Mouse (Mus musculus) spleen, postnatal 4 days (tissue): ENCODE results near the gene 2010111I01Rik.

Source experiments
- DNase-seq, 2 experiments: peaks; one replicate each; pipeline ENCODE4 v3.0.0; 2022; ENCODE audit warnings: low spot score in 2 of 2

2010111I01Rik gene

GRCm38 (mm10) chr13:63258671-63259070, 294.0 kb downstream of the 2010111I01Rik start:
- no peak for DNase-seq

DNA sequence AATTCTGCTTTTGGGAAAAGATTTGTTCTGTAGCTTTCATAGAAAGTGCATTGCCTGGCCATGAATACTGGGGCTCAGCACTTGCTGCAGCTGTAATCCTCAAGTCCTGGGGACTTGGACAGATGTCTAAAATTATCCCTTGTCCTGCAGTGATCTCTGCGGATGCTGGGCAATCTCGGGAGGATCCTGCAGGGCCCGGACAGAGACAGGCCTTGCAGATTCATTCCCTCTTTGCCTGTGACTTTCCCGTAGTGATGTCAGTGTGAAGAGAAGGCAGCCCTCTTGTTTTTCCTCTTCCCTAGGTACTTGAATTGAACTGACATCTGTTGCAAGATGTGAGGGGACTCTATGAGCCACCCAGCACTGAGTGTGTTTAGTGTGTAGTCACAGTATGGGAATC, 295.4 kb downstream of the 2010111I01Rik start:
- no peak for DNase-seq

DNA sequence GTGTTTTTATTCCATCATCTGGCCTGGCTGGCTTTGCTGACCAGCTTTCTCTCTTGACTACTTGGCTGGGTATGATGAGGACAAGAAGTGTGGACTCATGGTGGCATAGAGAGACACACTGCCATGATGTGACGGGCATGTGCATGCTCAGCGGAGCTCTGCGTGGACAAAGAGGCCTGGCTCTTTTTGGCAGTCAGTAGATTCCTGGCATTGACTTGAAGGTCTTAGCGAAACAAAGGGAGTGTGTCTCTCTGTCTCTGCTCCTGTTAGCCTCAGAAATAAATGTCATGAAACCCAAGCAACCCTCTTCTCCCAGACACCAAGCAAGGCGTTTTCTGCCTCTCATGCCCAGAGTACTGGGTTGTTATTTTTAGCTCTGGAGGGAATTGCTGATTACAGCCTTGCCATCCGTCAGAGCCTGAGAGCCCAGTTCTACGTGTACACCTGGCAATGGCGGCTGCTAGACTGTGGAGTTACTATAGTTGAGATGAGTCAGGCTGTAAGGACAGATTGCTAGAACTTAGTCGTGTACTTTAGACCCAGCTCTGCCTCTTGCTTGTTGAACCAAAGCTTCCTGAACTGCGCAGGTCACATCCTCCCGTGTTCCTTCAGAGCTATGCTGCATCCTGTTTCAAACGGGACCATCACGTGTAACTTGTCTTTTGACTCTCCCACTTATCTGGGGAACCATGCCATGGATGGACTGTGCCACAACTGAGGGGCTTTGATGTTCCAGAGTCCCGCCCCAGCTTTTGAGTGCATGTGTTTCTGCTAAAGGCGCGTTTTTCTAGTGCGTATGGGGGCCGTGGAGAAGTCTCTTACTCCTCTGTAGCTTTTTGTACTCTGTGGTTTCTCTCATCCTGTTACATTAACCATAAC, 296.3 kb downstream of the 2010111I01Rik start:
- DNase-seq = no peak

GRCm38 (mm10) chr13:63261676-63262075, 297.0 kb downstream of the 2010111I01Rik start:
- DNase-seq = no peak

- DNase-seq = no peak
These were observed 297.7 kb downstream of the 2010111I01Rik start for GRCm38 (mm10) chr13:63262168-63262957.

DNA sequence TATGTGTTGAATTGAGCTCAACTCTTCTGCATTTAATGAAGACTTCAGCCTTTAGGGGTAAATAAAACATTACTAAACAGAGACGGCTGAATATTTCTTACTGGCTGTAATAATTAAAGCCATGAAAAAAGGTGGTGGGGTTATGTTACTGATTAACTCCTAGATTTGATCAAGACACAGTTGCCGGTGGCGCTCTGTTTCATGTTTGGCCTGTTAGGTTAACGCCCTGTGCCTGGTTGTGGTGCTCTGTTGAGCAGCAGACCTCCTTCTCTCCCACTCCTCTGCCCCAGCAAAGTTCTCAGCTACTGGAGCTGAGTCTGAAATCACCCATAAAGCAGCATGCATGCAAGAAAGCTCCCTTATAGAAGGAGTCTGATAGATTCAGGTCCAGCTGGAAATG, 303.7 kb downstream of the 2010111I01Rik start:
- DNase-seq = no peak

GRCm38 (mm10) chr13:63268776-63269175, 304.1 kb downstream of the 2010111I01Rik start:
- DNase-seq = no peak

- DNase-seq = no peak
These were observed 305.5 kb downstream of the 2010111I01Rik start for GRCm38 (mm10) chr13:63270191-63270590.

DNA sequence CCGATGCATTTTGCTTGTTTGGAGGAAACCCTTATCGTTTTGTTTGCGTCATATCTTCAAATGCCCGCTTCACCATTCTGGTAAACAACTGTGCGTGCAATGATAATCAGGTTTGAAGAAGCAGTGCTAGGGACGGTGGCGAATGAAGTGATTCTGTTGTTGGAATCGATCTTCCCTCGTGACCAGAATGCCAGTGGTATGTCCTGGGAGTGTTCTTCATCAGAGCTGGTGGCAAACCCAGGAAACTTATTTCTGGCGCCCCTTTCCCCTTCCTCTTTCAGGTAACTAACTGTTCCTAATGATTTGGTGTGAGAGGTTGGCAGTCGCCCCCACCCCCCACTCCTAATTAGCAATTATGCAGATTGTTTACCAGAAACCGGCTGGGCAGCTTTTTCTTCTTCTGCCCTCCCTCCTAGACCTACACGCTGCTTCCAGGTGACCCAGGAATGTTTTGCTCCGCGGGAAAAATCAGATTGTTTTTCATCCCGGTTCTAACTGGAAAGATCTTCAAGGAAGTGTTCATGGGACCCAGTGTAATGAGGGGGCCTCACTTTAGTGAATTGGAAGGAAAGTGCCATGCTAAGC, 307.4 kb downstream of the 2010111I01Rik start:
- DNase-seq = no peak

DNA sequence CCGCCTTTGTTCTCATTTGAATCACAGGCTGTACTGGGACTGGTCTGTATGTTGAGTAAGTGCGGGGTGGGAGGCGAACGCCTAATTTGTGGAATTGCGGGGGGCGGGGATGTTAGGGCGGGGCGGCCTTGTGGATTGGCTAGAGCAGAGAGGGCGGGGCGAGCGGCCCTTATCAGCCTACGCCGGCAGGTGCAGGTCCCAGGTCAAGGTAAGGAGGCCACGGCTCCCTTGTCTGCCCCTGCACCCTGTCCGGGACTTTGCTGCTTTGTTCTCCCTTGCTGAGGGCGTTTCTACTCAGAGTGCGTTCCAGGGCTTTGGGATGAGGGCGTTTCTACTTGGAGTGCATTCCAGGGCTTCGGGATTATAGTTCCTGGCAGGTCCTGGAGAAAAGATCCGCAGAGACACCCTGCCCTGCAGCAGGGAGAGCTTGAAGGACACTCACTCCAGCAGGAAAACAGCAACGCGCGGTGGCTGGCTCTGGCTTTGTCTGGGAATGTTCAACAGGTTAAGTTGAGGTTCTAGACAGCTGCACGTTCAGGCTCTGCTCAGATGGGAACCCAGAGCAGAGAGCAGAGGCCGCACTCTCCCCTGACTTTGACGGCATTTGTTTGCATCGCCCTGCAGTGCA, 308.0 kb downstream of the 2010111I01Rik start:
- DNase-seq = no peak

DNA sequence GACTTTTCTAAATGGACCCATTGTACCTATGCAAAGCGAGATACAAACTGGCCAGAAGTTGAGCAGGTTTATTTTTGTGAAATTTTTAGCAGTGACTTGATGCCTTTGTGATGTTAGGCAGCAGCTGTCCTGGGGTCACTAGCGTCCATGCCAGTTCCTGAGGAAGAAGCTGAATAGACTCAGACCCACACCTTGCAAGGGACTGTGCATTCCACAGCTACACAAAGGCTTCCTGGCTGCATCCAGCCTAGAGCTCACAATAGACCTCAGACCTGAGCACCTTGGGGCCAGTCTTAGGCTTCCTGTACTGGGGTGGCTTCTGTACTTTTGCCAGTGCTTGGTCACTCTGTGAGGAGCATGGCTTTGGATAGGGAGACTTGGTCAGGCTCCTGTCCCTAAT, 309.2 kb downstream of the 2010111I01Rik start:
- no peak for DNase-seq

- DNase-seq = no peak
These were observed 309.9 kb downstream of the 2010111I01Rik start for GRCm38 (mm10) chr13:63274488-63275166.

GRCm38 (mm10) chr13:63276389-63276788, 311.7 kb downstream of the 2010111I01Rik start:
- no peak for DNase-seq

DNA sequence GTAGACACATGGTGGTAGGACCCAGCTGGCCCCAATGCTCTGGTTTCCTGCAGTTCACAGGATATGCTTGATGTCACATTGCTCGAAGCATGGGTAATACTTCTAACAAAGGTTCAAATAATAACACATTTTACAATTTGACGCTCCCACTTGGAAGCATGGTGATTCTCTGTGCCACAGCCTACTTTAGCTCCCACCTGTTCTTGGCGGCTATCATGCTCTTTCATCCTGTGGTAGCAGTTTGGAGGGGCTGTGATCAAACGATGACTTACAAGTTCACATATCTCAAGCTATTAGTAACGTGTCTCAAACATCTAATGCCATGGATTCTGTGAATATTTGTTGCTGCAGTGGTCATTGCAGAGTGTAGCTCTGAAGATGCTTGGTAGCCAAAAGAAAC, 312.6 kb downstream of the 2010111I01Rik start:
- no peak for DNase-seq

DNA sequence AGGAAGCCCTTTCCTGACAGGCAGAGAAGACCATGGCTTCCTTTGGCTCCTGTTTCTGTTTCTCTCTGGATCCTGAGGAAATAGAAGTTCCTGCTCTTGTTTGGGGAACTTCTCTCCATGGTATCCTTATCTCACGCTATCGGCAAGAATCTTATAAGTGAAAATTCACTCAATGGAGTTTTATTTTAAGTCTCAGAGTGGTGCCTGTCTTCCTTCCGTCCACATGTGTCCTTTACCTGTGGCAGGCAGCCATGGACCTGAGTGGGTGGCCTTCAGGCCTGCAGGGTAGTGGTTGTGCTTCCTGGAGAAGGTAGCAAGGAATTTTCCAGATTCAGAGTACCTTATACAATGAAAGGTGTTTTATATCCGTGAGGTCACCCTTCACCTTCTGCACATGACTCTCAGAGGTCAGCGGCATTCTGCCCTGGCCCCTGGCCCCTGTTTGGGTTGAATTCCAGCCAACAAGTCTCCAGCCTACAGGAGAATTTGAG, 313.5 kb downstream of the 2010111I01Rik start:
- no peak for DNase-seq

- peak in 1 of 2 experiments; percentile 26 for DNase-seq
These were observed 314.2 kb downstream of the 2010111I01Rik start for GRCm38 (mm10) chr13:63278796-63279475.

- no peak for DNase-seq
These were observed 315.1 kb downstream of the 2010111I01Rik start for GRCm38 (mm10) chr13:63279807-63280206.

DNA sequence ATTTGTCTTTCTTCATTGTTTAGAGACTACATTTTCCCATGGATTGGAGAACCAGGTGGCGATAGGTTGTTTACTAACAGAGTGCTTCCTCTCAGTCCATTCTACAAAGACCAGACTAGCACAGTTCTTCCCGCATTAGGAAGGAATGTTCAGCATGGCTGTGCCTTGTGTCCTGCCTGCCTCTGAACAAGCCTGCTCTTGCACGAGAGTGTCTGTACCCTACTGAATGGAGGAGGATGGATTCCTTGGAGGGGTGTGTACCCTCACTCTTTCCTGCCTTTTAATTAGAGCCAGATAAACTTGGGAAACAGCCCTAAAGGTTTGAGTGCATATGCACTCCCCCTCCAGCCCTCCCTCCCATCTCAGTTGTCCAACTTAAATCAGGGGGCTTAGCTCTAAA, 315.7 kb downstream of the 2010111I01Rik start:
- DNase-seq = no peak

DNA sequence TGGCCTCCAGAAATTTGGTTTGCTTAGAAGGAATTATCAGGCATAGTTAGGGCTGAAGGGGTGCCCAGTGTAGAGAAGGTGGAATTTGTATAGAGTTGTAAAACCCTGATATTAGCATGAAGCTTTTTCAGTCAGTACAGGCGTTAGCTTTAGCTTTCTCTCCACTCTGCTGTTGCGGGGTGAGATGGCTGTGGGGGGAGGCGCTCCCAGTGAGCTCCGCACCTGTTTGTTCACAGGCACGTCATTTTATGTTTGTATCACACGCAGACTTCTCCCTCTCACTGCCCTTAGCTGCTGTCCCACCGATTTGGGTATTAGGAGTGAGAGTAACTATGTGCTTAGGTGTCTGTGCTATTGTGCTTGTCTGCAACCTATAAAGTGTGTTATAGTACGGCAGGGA, 316.5 kb downstream of the 2010111I01Rik start:
- no peak for DNase-seq

DNA sequence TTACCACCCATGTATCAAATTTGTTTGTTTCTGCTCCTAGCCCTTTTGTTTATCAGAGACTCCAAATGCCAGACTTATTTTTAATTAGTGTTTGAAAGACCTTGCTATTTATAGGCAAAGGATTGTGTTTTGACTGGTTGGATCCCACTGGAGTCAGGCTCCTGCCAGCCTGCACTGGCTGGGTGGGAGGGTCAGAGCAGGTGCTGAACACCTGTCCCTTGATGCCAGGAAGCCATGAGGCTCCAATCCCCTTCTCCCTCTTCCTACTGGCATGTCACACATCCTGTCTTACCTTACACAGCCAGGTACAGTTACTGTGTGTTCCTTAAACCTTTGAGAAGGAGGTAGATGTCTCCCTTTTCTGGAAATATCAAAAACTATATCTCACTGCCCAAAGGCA, 318.5 kb downstream of the 2010111I01Rik start:
- no peak for DNase-seq

- DNase-seq = no peak
These were observed 320.1 kb downstream of the 2010111I01Rik start for GRCm38 (mm10) chr13:63284748-63285147.
